Mouse (Mus musculus): ENCODE results near the gene Mthfd1l. TPM values are rescaled to one million over a fixed set of nuclear protein-coding genes. Genes with fewer than 3 reads are reported as not detected.

Gene Mthfd1l
- total and polyA plus RNA-seq, 3 experiments = 84.0 to 94.8 (median 90.3) TPM

DNA sequence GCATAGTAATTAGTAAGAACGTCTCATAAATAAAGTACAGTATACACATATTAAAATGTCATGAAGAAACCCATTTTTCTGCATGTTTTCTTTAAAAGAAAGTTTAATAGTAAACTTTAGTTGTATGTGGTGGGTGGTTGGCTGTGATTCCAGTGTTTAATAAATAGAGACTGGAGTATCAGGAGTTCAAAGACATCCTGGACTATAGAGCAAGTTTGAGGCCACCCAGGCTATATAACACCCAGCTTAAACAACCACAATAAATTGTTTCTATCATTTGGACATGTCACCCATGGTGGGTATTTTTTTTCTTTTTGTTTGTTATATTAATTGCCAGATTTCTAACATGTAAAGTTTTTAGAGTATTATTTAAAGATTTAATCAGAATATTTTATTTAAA is 81.7 kb downstream of the Mthfd1l start:
- dilution Hi-C loops (cut with MboI; ENCODE audit: extremely low pct_ligation_motif_present, extremely low pct_unique_long_range_greater_than_20kb, low sequenced_read_pairs) (no loop called here), in situ Hi-C loops (cut with MboI; ENCODE audit: low pct_ligation_motif_present, low pct_unique_long_range_greater_than_20kb, low sequenced_read_pairs) (no loop called here)
- Histone ChIP-seq H3K79me2 (replicated peaks; ENCODE audit: control insufficient read depth, extremely low read depth, insufficient read depth, poor library complexity, severe bottlenecking) (no peaks in the 10 kb centered on the region), H3K9me3 (replicated peaks; ENCODE audit: low read length) (no peaks in the 10 kb centered on the region), H3K4me2 (ENCODE audit: insufficient read depth, low read depth, poor library complexity, severe bottlenecking) (no peak overlapping the region), H3K36me3 (replicated peaks in 1 of 2; ENCODE audit: control insufficient read depth in 1 of 2, insufficient read depth in 1 of 2, low read length in 1 of 2) (peaks cover 42 to 86% of the 10 kb centered on the region in 2 experiments), H3K4me1 (ENCODE audit: control insufficient read depth in 1 of 2, insufficient read depth in 2 of 2) (no peaks in the 10 kb centered on the region), H3K27me3 (replicated peaks) (no peaks in the 10 kb centered on the region), H3K4me3 (replicated peaks in 1 of 3; ENCODE audit: low read depth in 2 of 3, low read length in 2 of 3, poor library complexity in 1 of 3) (no peak overlapping the region), H3K27ac (ENCODE audit: insufficient read depth, low read depth) (no peak overlapping the region), H3K9ac (ENCODE audit: insufficient read depth, low read depth) (no peak overlapping the region)
- TF ChIP-seq POLR2AphosphoS2 (IDR thresholded peaks at IDR 0.05; ENCODE audit: low read depth, low read length) (no peak), USF1 (IDR thresholded peaks at IDR 0.05; ENCODE audit: low read depth, low read length) (no peak), MAX (IDR thresholded peaks at IDR 0.05; ENCODE audit: low read length) (no peak), SIN3A (IDR thresholded peaks at IDR 0.05; ENCODE audit: low read length) (no peak), MYC (IDR thresholded peaks at IDR 0.05; ENCODE audit: low read depth, low read length) (no peak), ZMIZ1 (IDR thresholded peaks at IDR 0.05; ENCODE audit: low read depth, low read length) (no peak), USF2 (conservative IDR thresholded peaks at IDR 0.05; ENCODE audit: low read depth, low read length) (no peak), IRF4 (IDR thresholded peaks at IDR 0.05; ENCODE audit: low read depth, low read length) (no peak), CTCF (conservative IDR thresholded peaks at IDR 0.05 in 1 of 2, IDR thresholded peaks at IDR 0.05 in 1 of 2; ENCODE audit: low read depth in 2 of 2, low read length in 2 of 2) (no peak), TCF12 (IDR thresholded peaks at IDR 0.05; ENCODE audit: low read depth, low read length) (no peak), MXI1 (IDR thresholded peaks at IDR 0.05; ENCODE audit: low read depth, low read length) (no peak), ZNF384 (IDR thresholded peaks at IDR 0.05; ENCODE audit: low read depth, low read length) (no peak), SMC3 (IDR thresholded peaks at IDR 0.05; ENCODE audit: low read depth, low read length) (no peak), MEF2A (IDR thresholded peaks at IDR 0.05; ENCODE audit: borderline replicate concordance, low read depth, low read length) (no peak)
- no peak for DNase-seq (ENCODE audit: extremely low read depth)

DNA sequence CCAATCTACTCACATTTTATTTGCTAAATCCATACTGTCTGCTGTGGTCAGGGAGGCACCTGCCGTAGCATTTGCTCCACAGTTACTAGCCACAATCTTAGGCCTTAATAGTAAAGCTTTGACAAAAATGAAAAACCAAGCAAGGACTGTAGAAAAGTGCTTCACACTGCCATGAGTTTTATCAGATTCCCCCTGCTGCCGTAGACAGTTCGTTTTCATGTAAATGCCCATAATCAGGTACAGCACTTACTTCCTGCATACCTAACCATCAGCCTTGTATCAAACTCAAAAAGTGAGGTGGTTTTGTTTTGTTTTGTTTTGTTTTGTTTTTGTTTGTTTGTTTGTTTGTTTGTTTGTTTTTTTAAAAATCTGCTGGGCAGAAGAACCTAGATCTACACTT is 84.5 kb downstream of the Mthfd1l start:
- in situ Hi-C loops (cut with MboI; ENCODE audit: low pct_ligation_motif_present, low pct_unique_long_range_greater_than_20kb, low sequenced_read_pairs) = no loop called here
- dilution Hi-C loops (cut with MboI; ENCODE audit: extremely low pct_ligation_motif_present, extremely low pct_unique_long_range_greater_than_20kb, low sequenced_read_pairs) = no loop called here
- no peak overlapping the region for H3K4me2 ChIP-seq (ENCODE audit: insufficient read depth, low read depth, poor library complexity, severe bottlenecking)
- H3K36me3 ChIP-seq (replicated peaks in 1 of 2; ENCODE audit: control insufficient read depth in 1 of 2, insufficient read depth in 1 of 2, low read length in 1 of 2) = peaks cover 35 to 84% of the 10 kb centered on the region in 2 experiments
- TF ChIP-seq MXI1 (IDR thresholded peaks at IDR 0.05; ENCODE audit: low read depth, low read length) (no peak), POLR2A (IDR thresholded peaks at IDR 0.05; ENCODE audit: low read depth, low read length) (no peak), UBTF (IDR thresholded peaks at IDR 0.05; ENCODE audit: low read depth, low read length) (no peak), ZKSCAN1 (IDR thresholded peaks at IDR 0.05; ENCODE audit: borderline replicate concordance, low read depth, low read length) (no peak), CHD1 (IDR thresholded peaks at IDR 0.05; ENCODE audit: low read depth, low read length) (no peak), HCFC1 (IDR thresholded peaks at IDR 0.05; ENCODE audit: low read depth, low read length) (no peak), GABPA (IDR thresholded peaks at IDR 0.05; ENCODE audit: insufficient replicate concordance, low read depth, low read length) (no peak), EP300 (IDR thresholded peaks at IDR 0.05; ENCODE audit: low read length) (no peak), RCOR1 (conservative IDR thresholded peaks at IDR 0.05; ENCODE audit: low read depth, low read length) (no peak), USF1 (IDR thresholded peaks at IDR 0.05; ENCODE audit: low read depth, low read length) (no peak), KAT2A (IDR thresholded peaks at IDR 0.05; ENCODE audit: insufficient replicate concordance, low read length) (no peak), ETS1 (conservative IDR thresholded peaks at IDR 0.05; ENCODE audit: low read depth, low read length) (no peak), IRF4 (IDR thresholded peaks at IDR 0.05; ENCODE audit: low read depth, low read length) (no peak), TCF12 (IDR thresholded peaks at IDR 0.05; ENCODE audit: low read depth, low read length) (no peak), SMC3 (IDR thresholded peaks at IDR 0.05; ENCODE audit: low read depth, low read length) (no peak), USF2 (conservative IDR thresholded peaks at IDR 0.05; ENCODE audit: low read depth, low read length) (no peak), MYC (IDR thresholded peaks at IDR 0.05; ENCODE audit: low read depth, low read length) (no peak), PAX5 (IDR thresholded peaks at IDR 0.05; ENCODE audit: low read length) (no peak), E2F4 (IDR thresholded peaks at IDR 0.05; ENCODE audit: insufficient replicate concordance, low read depth, low read length) (no peak), TBP (conservative IDR thresholded peaks at IDR 0.05; ENCODE audit: low read depth, low read length) (no peak)
- no peaks in the 10 kb centered on the region for H3K4me1 ChIP-seq (ENCODE audit: control insufficient read depth in 1 of 2, insufficient read depth in 2 of 2)
- H3K27me3 ChIP-seq (replicated peaks) = no peaks in the 10 kb centered on the region
- DNase-seq (ENCODE audit: extremely low read depth) = no peak
- H3K9ac ChIP-seq (ENCODE audit: insufficient read depth, low read depth) = no peak overlapping the region
- no peak overlapping the region for H3K27ac ChIP-seq (ENCODE audit: insufficient read depth, low read depth)
- no peaks in the 10 kb centered on the region for H3K9me3 ChIP-seq (replicated peaks; ENCODE audit: low read length)
- H3K79me2 ChIP-seq (replicated peaks; ENCODE audit: control insufficient read depth, extremely low read depth, insufficient read depth, poor library complexity, severe bottlenecking) = no peaks in the 10 kb centered on the region
- H3K4me3 ChIP-seq (replicated peaks in 1 of 3; ENCODE audit: low read depth in 2 of 3, low read length in 2 of 3, poor library complexity in 1 of 3) = no peak overlapping the region
